9 mouse cellular contexts compared by ENCODE assay signal in the genomic region with DNA sequence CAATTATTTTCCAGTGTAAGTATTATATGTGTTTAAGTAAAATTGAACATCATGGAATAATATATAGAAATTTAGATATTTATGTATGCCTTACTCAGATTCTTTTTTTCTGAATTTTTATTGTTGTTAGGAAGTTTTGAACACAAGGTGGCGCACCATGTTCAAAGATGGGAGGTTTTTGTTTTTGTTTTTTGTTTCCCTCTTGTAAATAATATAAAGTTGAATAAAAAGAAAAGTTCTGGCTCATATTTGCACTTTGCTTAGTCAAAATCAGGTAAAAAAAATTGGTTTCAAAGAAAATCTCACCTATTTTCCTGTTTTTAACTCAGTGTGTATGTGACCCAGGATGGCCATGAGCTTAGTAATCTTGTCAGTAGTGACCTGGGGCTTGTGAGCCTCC.
DNase-seq lines count a peak whose midpoint lies in the region; ATAC-seq and TF ChIP-seq lines count a peak whose summit lies in the region.
"Had no signal": no experiment of that assay in that cellular context is flagged by ENCODE, and none has a peak within 500 bp of the region (broad histone marks: within the 10 kb centered on the region; RNA-seq: fewer than 3 reads in every experiment).

No protein-coding gene starts in this region.

- DNase-seq in forebrain, embryonic 14.5 days (ENCODE audit: low spot score), result peak; percentile 52
- peak; percentile 5 for DNase-seq in left cerebral cortex, postnatal 4 days
- DNase-seq in left cerebral cortex, adult 11 months (ENCODE audit: low spot score), result no peak
- DNase-seq in embryonic facial prominence, embryonic 14.5 days (ENCODE audit: low spot score), result peak; percentile 14
- no peak for DNase-seq in testis, postnatal 10 days (ENCODE audit: low spot score)

- no peak overlapping the region for H3K9ac ChIP-seq in forebrain, embryonic 14.5 days (ENCODE audit: low read length)
- no peak overlapping the region for H3K9ac ChIP-seq in forebrain, embryonic 15.5 days (replicated peaks)
- H3K9ac ChIP-seq in embryonic facial prominence, embryonic 14.5 days (ENCODE audit: low read depth, low read length), result no peak overlapping the region
- no peak overlapping the region for H3K9ac ChIP-seq in heart, embryonic 11.5 days (ENCODE audit: low read depth, low read length)
- H3K9ac ChIP-seq: hindbrain, embryonic 12.5 days had no signal

- ATAC-seq in forebrain, embryonic 14.5 days, result no peak
- ATAC-seq in forebrain, embryonic 15.5 days (replicated peaks), result no peak
- no peak for ATAC-seq in embryonic facial prominence, embryonic 14.5 days (ENCODE audit: low read depth)
- no peak for ATAC-seq in heart, embryonic 11.5 days (replicated peaks; ENCODE audit: insufficient number of reproducible peaks, low FRiP score, low TSS enrichment)

- no peaks in the 10 kb centered on the region for H3K27me3 ChIP-seq in forebrain, embryonic 14.5 days (replicated peaks; ENCODE audit: control insufficient read depth, insufficient read depth, low read length)
- no peaks in the 10 kb centered on the region for H3K27me3 ChIP-seq in forebrain, embryonic 15.5 days
- H3K27me3 ChIP-seq in E14TG2a.4 (ENCODE audit: insufficient read depth, low read length), result no peaks in the 10 kb centered on the region
- H3K27me3 ChIP-seq in embryonic facial prominence, embryonic 14.5 days (replicated peaks; ENCODE audit: control insufficient read depth, insufficient read depth, low read length), result no peaks in the 10 kb centered on the region
- no peaks in the 10 kb centered on the region for H3K27me3 ChIP-seq in heart, embryonic 11.5 days (ENCODE audit: control insufficient read depth, insufficient read depth, low read length)
- H3K27me3 ChIP-seq: hindbrain, embryonic 12.5 days had no signal

- H3K36me3 ChIP-seq in forebrain, embryonic 14.5 days (ENCODE audit: control insufficient read depth, insufficient read depth, low read length), result no peaks in the 10 kb centered on the region
- no peaks in the 10 kb centered on the region for H3K36me3 ChIP-seq in forebrain, embryonic 15.5 days
- no peaks in the 10 kb centered on the region for H3K36me3 ChIP-seq in E14TG2a.4 (ENCODE audit: insufficient read depth, low read length)
- H3K36me3 ChIP-seq in embryonic facial prominence, embryonic 14.5 days (ENCODE audit: control insufficient read depth, insufficient read depth, low read length), result no peaks in the 10 kb centered on the region
- no peaks in the 10 kb centered on the region for H3K36me3 ChIP-seq in heart, embryonic 11.5 days (ENCODE audit: control insufficient read depth, insufficient read depth, low read length)
- H3K36me3 ChIP-seq: hindbrain, embryonic 12.5 days had no signal

- no peak overlapping the region for H3K27ac ChIP-seq in forebrain, embryonic 14.5 days (ENCODE audit: low read depth, low read length)
- no peak overlapping the region for H3K27ac ChIP-seq in forebrain, embryonic 15.5 days (replicated peaks)
- no peak overlapping the region for H3K27ac ChIP-seq in embryonic facial prominence, embryonic 14.5 days (replicated peaks; ENCODE audit: low read depth, low read length)
- H3K27ac ChIP-seq in heart, embryonic 11.5 days (ENCODE audit: low read depth, low read length), result no peak overlapping the region
- H3K27ac ChIP-seq: hindbrain, embryonic 12.5 days had no signal

- no peak overlapping the region for H3K4me3 ChIP-seq in forebrain, embryonic 14.5 days (ENCODE audit: low read depth, low read length)
- no peak overlapping the region for H3K4me3 ChIP-seq in forebrain, embryonic 15.5 days
- no peak overlapping the region for H3K4me3 ChIP-seq in E14TG2a.4 (replicated peaks; ENCODE audit: low read length)
- H3K4me3 ChIP-seq in embryonic facial prominence, embryonic 14.5 days (ENCODE audit: low read depth, low read length), result no peak overlapping the region
- H3K4me3 ChIP-seq in heart, embryonic 11.5 days (ENCODE audit: low read depth, low read length), result no peak overlapping the region
- H3K4me3 ChIP-seq: hindbrain, embryonic 12.5 days had no signal

- intact Hi-C loops in left cerebral cortex, postnatal 4 days (cut with DNase I), result loop anchor here (10.0 kb wide), 1 partner anchor 436 kb away; no protein-coding TSS in a partner anchor

- H3K4me2 ChIP-seq in forebrain, embryonic 14.5 days (ENCODE audit: low read length), result no peak overlapping the region
- no peak overlapping the region for H3K4me2 ChIP-seq in forebrain, embryonic 15.5 days (replicated peaks)
- H3K4me2 ChIP-seq in embryonic facial prominence, embryonic 14.5 days (ENCODE audit: low read depth, low read length), result no peak overlapping the region
- H3K4me2 ChIP-seq in heart, embryonic 11.5 days, result no peak overlapping the region
- H3K4me2 ChIP-seq: hindbrain, embryonic 12.5 days had no signal

- WGBS in forebrain, embryonic 14.5 days, result 16% methylated on average over 1 of the region's 1 CpGs
- WGBS in forebrain, embryonic 15.5 days, result 35% methylated on average over 1 of the region's 1 CpGs
- 28% methylated on average over 1 of the region's 1 CpGs for WGBS in embryonic facial prominence, embryonic 14.5 days
- whole genome bisulfite sequencing in heart, embryonic 11.5 days (ENCODE audit: insufficient replicate concordance), result 31% methylated on average over 1 of the region's 1 CpGs

- H3K9me3 ChIP-seq in forebrain, embryonic 14.5 days (replicated peaks; ENCODE audit: control insufficient read depth, low read length), result no peaks in the 10 kb centered on the region
- H3K9me3 ChIP-seq in forebrain, embryonic 15.5 days, result no peaks in the 10 kb centered on the region
- H3K9me3 ChIP-seq in E14TG2a.4 (ENCODE audit: low read length), result no peaks in the 10 kb centered on the region
- H3K9me3 ChIP-seq in embryonic facial prominence, embryonic 14.5 days (ENCODE audit: control insufficient read depth, low read length), result no peaks in the 10 kb centered on the region
- H3K9me3 ChIP-seq in heart, embryonic 11.5 days (replicated peaks; ENCODE audit: control insufficient read depth, low read length), result no peaks in the 10 kb centered on the region
- H3K9me3 ChIP-seq: hindbrain, embryonic 12.5 days had no signal

- no peaks in the 10 kb centered on the region for H3K4me1 ChIP-seq in forebrain, embryonic 14.5 days (ENCODE audit: control insufficient read depth, insufficient read depth, low read length)
- no peaks in the 10 kb centered on the region for H3K4me1 ChIP-seq in forebrain, embryonic 15.5 days
- H3K4me1 ChIP-seq in E14TG2a.4 (replicated peaks; ENCODE audit: low read depth, low read length), result no peaks in the 10 kb centered on the region
- no peaks in the 10 kb centered on the region for H3K4me1 ChIP-seq in embryonic facial prominence, embryonic 14.5 days (ENCODE audit: control insufficient read depth, insufficient read depth, low read length)
- H3K4me1 ChIP-seq in heart, embryonic 11.5 days (ENCODE audit: control insufficient read depth, insufficient read depth, low read length), result no peaks in the 10 kb centered on the region
- H3K4me1 ChIP-seq: hindbrain, embryonic 12.5 days had no signal

- peak; percentile 31 for TF ChIP-seq CTCF in E14TG2a.4 (conservative IDR thresholded peaks at IDR 0.05; ENCODE audit: low read length)

Comparison
In these comparisons a context has a peak if more than half of its experiments do, and no peak if none do; other contexts are left out.
1. DNase-seq: peak in forebrain, embryonic 14.5 days (single experiment), left cerebral cortex, postnatal 4 days (single experiment) and embryonic facial prominence, embryonic 14.5 days (single experiment); none in left cerebral cortex, adult 11 months (single experiment) and testis, postnatal 10 days (single experiment).